Mouse (Mus musculus): Measurements from ENCODE around the gene Btbd9. TPM values are rescaled to one million over a fixed set of nuclear protein-coding genes. Genes with fewer than 3 reads are reported as not detected.

The Btbd9 gene
- polyA plus RNA-seq, 1 experiment from 2014 or later = 57.3 TPM

DNA sequence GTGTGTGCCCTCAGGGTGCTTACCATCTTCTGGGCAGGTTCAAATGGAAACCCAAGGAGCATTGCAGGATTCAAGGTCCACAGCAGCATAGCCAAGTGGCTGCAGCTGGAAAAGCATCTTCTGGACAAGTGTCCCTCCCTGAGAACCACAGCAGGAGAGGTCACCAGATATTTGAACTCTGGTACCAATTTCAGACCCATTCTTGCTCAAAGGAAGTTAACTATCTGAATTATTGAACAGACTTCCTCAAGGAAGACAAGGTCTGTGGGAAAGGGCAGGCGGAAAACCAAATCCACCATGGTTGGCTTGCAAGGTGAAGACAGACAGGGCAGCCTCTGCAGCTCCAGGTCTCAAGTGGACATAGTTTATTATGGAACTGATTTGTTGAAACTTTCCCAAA is 211.6 kb downstream of the Btbd9 start:
- H3K27me3 ChIP-seq = no peaks in the 10 kb centered on the region
- no peak overlapping the region for H3K27ac ChIP-seq
- H3K4me1 ChIP-seq = 0 out of 2 replicates have a peak, but pooled peaks cover 5% of the 10 kb centered on the region
- H3K36me3 ChIP-seq = no peaks in the 10 kb centered on the region
- 87% methylated on average over 1 of the region's 1 CpGs for WGBS
- no peak overlapping the region for H3K4me2 ChIP-seq
- H3K9me3 ChIP-seq = no peaks in the 10 kb centered on the region
- no peak overlapping the region for H3K4me3 ChIP-seq
- ATAC-seq (ENCODE audit: borderline replicate concordance, extremely low read depth, low FRiP score, low TSS enrichment) = no peak
- no peak overlapping the region for H3K9ac ChIP-seq

DNA sequence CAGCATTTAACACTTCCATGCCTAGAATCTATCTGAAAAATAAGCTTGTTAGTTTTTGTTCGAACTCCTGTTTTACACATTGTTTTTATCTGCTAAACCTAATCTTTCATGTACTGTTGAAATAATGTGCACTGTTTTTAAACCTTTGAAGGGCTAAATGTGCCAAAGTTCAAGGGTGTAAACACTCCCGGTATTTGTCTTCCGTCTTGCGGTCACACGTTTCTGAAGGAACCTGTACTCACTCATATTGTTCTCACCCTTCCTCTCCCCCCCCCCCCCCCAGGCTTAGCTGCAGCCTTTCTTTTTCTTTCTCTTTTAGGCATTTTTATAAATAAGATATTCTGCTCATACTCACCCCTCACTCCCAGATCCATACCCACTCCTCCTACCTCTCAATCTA is 212.9 kb downstream of the Btbd9 start:
- no peak for ATAC-seq (ENCODE audit: borderline replicate concordance, extremely low read depth, low FRiP score, low TSS enrichment)
- H3K27me3 ChIP-seq = no peaks in the 10 kb centered on the region
- H3K4me1 ChIP-seq = 0 out of 2 replicates have a peak, but pooled peaks cover 8% of the 10 kb centered on the region
- H3K9ac ChIP-seq = no peak overlapping the region
- H3K4me3 ChIP-seq = no peak overlapping the region
- no peaks in the 10 kb centered on the region for H3K9me3 ChIP-seq
- 50% methylated on average over 5 of the region's 5 CpGs for WGBS
- H3K36me3 ChIP-seq = no peaks in the 10 kb centered on the region
- H3K27ac ChIP-seq = no peak overlapping the region
- H3K4me2 ChIP-seq = no peak overlapping the region

DNA sequence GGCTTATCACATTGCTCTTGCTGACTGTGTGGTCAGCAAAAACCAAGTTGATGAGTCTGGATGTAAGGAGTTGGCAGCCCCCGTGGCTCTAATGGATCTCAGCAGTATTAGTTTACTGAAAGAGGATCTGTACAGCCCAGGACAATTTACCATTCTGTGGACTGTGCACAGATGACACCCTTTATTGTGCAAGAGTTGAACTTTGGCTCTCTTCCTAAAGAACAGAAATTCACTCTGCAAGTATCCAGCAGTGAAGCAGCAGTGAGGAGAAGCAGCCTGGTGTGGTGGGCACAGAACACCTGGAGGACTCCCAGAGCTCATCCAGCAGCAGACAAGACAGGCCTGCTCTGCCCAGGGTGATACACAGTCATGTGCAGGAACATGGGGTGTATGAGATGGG is 215.6 kb downstream of the Btbd9 start:
- Histone ChIP-seq H3K4me1 (0 out of 2 replicates have a peak, but pooled peaks cover 5% of the 10 kb centered on the region), H3K4me3 (no peak overlapping the region), H3K27ac (no peak overlapping the region), H3K36me3 (no peaks in the 10 kb centered on the region), H3K27me3 (no peaks in the 10 kb centered on the region), H3K4me2 (no peak overlapping the region), H3K9ac (no peak overlapping the region), H3K9me3 (no peaks in the 10 kb centered on the region)
- peak; percentile 80 for ATAC-seq (ENCODE audit: borderline replicate concordance, extremely low read depth, low FRiP score, low TSS enrichment)
- WGBS = 19% methylated on average over 1 of the region's 1 CpGs

DNA sequence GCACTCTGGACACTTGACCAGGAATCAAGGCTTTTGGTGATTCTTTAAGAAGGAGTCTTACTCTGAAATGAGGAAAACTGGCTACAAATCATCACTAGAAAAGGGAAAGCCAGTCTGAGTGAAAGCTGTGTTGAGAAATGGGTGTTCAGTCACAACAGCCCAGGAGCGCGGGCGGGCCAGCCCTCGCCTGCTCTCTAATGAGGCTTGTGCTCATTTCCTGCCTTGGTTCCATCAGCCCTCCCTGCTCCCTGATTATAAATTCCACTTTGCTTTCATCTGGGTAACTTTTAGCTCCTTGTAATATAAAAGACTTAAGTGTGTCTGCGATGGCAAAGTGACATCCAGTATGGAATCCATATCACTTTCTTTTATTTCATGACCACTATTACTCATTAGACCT is 216.9 kb downstream of the Btbd9 start:
- Histone ChIP-seq H3K9ac (no peak overlapping the region), H3K9me3 (no peaks in the 10 kb centered on the region), H3K4me3 (no peak overlapping the region), H3K4me2 (no peak overlapping the region), H3K4me1 (0 out of 2 replicates have a peak, but pooled peaks cover 5% of the 10 kb centered on the region), H3K36me3 (no peaks in the 10 kb centered on the region), H3K27me3 (no peaks in the 10 kb centered on the region), H3K27ac (no peak overlapping the region)
- WGBS = 75% methylated on average over 5 of the region's 5 CpGs
- no peak for ATAC-seq (ENCODE audit: borderline replicate concordance, extremely low read depth, low FRiP score, low TSS enrichment)

DNA sequence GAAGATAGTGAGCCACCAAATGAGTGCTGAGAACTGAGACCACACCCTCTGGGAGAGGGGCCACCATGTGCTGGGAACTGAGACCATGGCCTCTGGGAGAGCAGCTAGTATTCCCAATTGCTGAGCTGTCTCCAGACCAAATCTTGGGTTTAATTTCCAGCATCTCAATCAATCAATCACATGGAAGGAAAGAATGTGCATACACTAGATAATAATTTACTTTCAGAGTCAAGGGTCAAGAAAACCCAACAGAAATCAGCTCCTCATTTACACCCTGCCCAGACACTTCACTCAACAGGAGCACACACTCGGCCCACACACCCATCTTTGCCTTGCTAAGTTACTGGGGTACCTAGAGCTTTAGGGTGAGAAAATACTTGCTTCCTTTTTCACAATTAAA is 220.9 kb downstream of the Btbd9 start:
- WGBS = 60% methylated on average over 1 of the region's 1 CpGs
- Histone ChIP-seq H3K27me3 (no peaks in the 10 kb centered on the region), H3K9me3 (no peaks in the 10 kb centered on the region), H3K9ac (no peak overlapping the region), H3K4me2 (no peak overlapping the region), H3K27ac (no peak overlapping the region), H3K4me1 (0 out of 2 replicates have a peak, but pooled peaks cover 3% of the 10 kb centered on the region), H3K36me3 (no peaks in the 10 kb centered on the region), H3K4me3 (no peak overlapping the region)
- ATAC-seq (ENCODE audit: borderline replicate concordance, extremely low read depth, low FRiP score, low TSS enrichment) = no peak

DNA sequence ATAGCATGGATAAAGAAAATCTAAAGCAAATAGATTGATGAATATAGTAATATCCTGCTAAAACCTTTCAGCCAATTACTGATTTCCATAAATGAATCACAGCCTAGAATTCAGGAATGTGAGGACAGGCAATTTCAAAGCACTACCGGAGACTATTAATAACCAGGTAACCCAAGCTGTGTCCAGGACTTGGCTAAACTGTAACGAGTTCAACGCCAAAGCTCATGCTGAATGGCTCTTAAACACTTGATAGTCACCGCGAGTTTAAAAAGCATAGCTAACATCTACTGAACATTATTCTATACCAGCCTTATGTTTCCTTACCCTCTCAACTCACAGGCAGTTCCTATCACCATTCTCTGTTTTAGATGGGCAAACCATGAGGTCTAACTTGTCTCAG is 221.9 kb downstream of the Btbd9 start:
- no peak overlapping the region for H3K4me3 ChIP-seq
- H3K4me1 ChIP-seq = 0 out of 2 replicates have a peak, but pooled peaks cover 1% of the 10 kb centered on the region
- no peaks in the 10 kb centered on the region for H3K9me3 ChIP-seq
- no peaks in the 10 kb centered on the region for H3K27me3 ChIP-seq
- no peaks in the 10 kb centered on the region for H3K36me3 ChIP-seq
- H3K27ac ChIP-seq = no peak overlapping the region
- ATAC-seq (ENCODE audit: borderline replicate concordance, extremely low read depth, low FRiP score, low TSS enrichment) = no peak
- H3K9ac ChIP-seq = no peak overlapping the region
- WGBS = 55% methylated on average over 5 of the region's 5 CpGs
- no peak overlapping the region for H3K4me2 ChIP-seq

DNA sequence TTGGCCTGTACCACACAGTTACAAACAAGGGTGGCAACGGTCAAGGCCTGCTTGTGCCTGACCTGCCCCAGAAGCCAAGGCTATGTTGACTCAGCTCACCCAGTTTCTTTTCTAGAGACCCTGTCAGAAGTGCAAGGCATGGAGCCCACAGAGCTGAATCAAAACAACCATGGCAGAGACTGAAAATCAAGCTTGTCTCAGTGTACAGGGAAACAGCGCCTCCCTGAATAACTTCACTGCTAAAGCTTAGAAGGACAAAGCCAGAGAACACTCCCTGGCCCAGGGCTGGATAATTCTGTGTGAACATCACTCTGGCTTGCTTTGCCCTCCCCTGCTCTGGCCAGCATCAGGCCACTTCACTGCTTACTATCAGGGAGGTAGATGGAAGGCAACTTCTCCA is 228.3 kb downstream of the Btbd9 start:
- H3K27me3 ChIP-seq = no peaks in the 10 kb centered on the region
- no peak for ATAC-seq (ENCODE audit: borderline replicate concordance, extremely low read depth, low FRiP score, low TSS enrichment)
- H3K9me3 ChIP-seq = no peaks in the 10 kb centered on the region
- no peak overlapping the region for H3K4me3 ChIP-seq
- H3K4me1 ChIP-seq = peaks cover 13% of the 10 kb centered on the region
- H3K9ac ChIP-seq = no peak overlapping the region
- no peaks in the 10 kb centered on the region for H3K36me3 ChIP-seq
- no peak overlapping the region for H3K27ac ChIP-seq
- no peak overlapping the region for H3K4me2 ChIP-seq
- 59% methylated on average over 2 of the region's 2 CpGs for WGBS

DNA sequence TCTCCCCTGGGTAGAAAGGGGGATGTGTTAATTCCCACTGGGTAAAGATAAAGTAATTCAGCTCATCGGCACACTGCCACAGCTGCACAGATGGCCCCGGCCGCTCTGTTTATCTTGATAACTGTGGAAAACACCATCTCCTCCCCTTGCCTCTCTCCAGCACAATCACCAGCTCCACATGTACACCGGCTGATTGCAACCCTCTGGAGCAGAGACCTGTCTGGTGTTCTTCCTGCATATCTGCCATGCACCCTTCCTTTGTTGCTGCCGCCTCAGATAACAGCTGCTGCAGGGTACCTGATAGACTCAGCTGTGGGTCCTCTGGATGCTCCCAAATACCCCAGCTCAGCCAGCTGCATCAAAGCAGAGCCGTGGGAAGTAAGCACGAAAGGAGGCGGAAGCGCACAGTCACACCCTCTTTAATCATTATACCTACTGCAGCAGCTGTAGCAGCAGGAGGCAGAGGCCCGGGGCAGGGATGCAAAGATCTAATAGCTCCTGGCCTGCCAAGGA is 229.1 kb downstream of the Btbd9 start:
- WGBS = 11% methylated on average over 10 of the region's 10 CpGs
- no peaks in the 10 kb centered on the region for H3K9me3 ChIP-seq
- H3K9ac ChIP-seq = no peak overlapping the region
- H3K4me3 ChIP-seq = no peak overlapping the region
- no peak overlapping the region for H3K27ac ChIP-seq
- no peaks in the 10 kb centered on the region for H3K36me3 ChIP-seq
- no peak for ATAC-seq (ENCODE audit: borderline replicate concordance, extremely low read depth, low FRiP score, low TSS enrichment)
- no peaks in the 10 kb centered on the region for H3K27me3 ChIP-seq
- no peak overlapping the region for H3K4me2 ChIP-seq
- peaks cover 13% of the 10 kb centered on the region for H3K4me1 ChIP-seq

DNA sequence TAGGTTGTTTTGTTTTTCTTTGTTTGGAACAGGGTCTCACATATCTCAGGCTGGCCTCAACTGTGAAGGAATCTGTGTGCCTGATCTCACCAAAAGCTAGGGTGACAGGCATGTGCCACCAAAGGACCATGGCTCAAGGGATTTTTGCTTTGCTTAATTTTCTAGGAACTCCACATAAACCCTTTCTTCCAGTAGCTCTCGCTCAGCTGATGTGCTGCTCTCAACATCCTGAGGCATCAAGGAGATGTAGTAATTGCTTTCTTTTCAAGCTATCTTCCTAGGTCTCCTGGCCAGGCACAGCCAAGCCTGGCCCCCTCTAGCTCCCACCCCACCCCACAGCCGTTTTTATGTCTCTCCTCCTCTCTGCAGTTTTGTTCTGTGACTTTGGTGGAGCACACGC is 231.3 kb downstream of the Btbd9 start:
- 73% methylated on average over 3 of the region's 3 CpGs for WGBS
- Histone ChIP-seq H3K9ac (no peak overlapping the region), H3K36me3 (no peaks in the 10 kb centered on the region), H3K4me3 (no peak overlapping the region), H3K4me2 (no peak overlapping the region), H3K9me3 (no peaks in the 10 kb centered on the region), H3K4me1 (peaks cover 13% of the 10 kb centered on the region), H3K27ac (no peak overlapping the region), H3K27me3 (no peaks in the 10 kb centered on the region)
- no peak for ATAC-seq (ENCODE audit: borderline replicate concordance, extremely low read depth, low FRiP score, low TSS enrichment)

DNA sequence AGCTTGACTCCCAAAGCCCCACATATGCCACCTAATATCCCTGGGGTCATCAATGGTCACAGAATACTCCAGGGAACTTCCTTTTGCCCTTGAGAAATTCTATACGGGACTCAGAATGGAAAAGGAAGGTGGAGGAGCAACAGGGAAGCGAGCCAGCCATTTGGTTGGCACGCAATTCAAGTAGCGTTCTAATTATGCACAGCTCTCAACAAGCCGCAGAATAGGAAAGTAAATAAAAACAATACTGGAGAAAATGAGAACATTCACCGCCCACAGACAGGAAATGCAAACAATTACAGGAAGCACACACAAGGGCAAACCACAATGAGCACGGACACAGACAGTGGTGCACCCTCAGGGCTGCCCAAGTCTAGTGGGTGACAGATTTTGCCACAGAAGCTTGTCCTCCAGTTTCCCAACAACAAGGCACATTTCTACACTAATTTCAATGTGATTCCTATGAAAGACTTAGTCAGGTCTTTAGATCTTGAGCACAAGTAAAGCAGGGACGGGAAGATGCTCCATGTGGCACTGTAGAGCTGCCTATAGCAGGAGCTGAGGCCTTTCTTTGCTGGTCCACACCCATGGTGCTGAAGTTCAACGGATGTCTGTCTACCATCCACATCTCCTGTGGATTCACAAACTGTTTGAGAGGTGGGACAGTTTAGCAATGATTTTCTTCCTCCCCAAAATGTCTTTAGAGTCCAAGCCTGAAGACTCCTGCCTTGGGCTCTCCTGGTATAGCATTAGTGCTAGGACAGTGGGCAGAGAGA is 232.4 kb downstream of the Btbd9 start:
- no peak overlapping the region for H3K4me2 ChIP-seq
- no peaks in the 10 kb centered on the region for H3K36me3 ChIP-seq
- no peak for ATAC-seq (ENCODE audit: borderline replicate concordance, extremely low read depth, low FRiP score, low TSS enrichment)
- H3K27me3 ChIP-seq = no peaks in the 10 kb centered on the region
- 70% methylated on average over 9 of the region's 9 CpGs for WGBS
- no peaks in the 10 kb centered on the region for H3K9me3 ChIP-seq
- no peak overlapping the region for H3K4me3 ChIP-seq
- no peak overlapping the region for H3K27ac ChIP-seq
- H3K9ac ChIP-seq = no peak overlapping the region
- H3K4me1 ChIP-seq = peaks cover 10% of the 10 kb centered on the region

DNA sequence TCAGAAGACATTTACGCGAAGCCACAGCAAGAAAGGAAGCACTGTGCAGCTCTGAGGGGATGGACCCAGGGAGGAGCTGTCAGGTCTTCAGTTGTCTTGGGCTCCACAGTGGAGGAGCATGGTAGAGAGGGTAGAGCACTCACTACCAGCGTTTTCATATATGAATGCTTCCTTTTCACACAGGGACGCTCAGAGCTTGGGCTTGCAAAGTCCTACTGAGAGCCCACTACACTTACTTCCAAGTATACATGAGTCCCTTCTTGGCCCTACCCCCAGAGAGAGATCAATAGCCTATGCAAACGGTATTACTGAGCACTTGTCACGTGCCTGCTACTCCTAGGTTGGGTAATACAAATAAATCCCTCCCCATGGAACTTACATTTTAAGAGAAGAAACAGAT is 234.7 kb downstream of the Btbd9 start:
- Histone ChIP-seq H3K9me3 (no peaks in the 10 kb centered on the region), H3K4me3 (no peak overlapping the region), H3K36me3 (no peaks in the 10 kb centered on the region), H3K27ac (no peak overlapping the region), H3K4me1 (no peaks in the 10 kb centered on the region; the same call in 1 of the 2 replicates), H3K4me2 (no peak overlapping the region), H3K9ac (no peak overlapping the region), H3K27me3 (no peaks in the 10 kb centered on the region)
- 73% methylated on average over 6 of the region's 6 CpGs for WGBS
- ATAC-seq (ENCODE audit: borderline replicate concordance, extremely low read depth, low FRiP score, low TSS enrichment) = no peak

DNA sequence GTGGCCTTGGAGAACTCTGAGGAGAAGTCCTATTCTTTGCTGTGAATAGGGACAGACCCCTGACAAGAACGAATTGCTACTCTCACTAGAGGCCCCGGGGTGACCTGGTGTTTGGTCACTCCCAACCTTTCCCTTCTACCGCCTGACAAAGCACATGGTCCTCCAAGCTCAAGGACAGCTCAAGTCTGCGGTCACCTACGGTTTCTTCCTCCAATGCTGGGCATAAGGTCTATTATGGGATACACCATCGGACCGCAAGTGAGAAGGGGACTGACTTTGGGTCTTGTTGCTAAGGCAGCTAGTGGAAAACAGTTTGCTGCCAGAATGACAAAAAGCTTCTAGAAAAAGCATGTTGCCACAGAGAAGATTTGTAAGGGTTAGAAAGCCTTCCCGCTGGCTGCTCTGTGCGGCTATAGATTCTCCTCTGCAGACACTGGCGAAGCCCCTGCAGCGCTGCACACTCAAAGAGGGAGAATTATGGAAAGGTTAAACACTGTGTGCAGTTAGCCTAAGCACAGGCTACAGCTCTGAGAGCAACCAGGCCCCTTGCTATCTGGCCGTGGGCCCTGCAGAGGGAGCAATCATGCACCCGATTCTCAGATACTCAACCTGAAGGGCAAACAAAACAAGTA is 235.7 kb downstream of the Btbd9 start:
- no peak overlapping the region for H3K27ac ChIP-seq
- H3K36me3 ChIP-seq = no peaks in the 10 kb centered on the region
- H3K27me3 ChIP-seq = no peaks in the 10 kb centered on the region
- no peak overlapping the region for H3K4me2 ChIP-seq
- H3K4me3 ChIP-seq = no peak overlapping the region
- 0 out of 2 replicates have a peak, but pooled peaks cover 7% of the 10 kb centered on the region for H3K4me1 ChIP-seq
- ATAC-seq (ENCODE audit: borderline replicate concordance, extremely low read depth, low FRiP score, low TSS enrichment) = no peak
- H3K9me3 ChIP-seq = no peaks in the 10 kb centered on the region
- no peak overlapping the region for H3K9ac ChIP-seq
- 74% methylated on average over 13 of the region's 13 CpGs for WGBS
